Mouse (Mus musculus) kidney, postnatal 36 days (tissue): ENCODE data around the gene Fkbp7.
"Not testable (repeated sequence)": the region's sequence is repeated elsewhere in the genome, so short reads cannot be mapped to it uniquely, and the experiment has no call there.

ENCODE experiments used
- DNase-seq, 2 experiments: peaks; one replicate each; pipeline ENCODE4 v3.0.0; 2021 to 2022; ENCODE audit warnings: mixed read lengths in 2 of 2

Fkbp7 gene

DNA sequence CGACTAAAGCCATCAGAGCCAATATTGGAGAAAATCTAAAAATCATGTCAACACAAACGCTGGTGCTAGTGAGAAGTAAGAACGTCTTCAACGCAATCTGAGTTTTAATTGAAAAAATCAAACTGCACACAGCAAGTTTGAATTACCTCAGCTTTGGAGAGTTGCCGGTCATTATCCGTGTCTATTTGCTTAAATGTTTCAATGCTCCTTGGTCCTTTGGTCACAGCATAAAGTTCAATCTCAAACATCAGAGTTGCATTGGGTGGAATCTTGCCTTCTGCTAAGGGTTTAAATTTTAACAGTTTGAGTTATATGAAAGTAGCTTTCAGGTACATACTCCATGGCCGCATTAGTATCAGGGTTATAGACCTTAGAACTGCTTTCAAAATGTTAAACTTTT, 7.4 kb downstream of the Fkbp7 start:
- DNase-seq = peak in 1 of 2 experiments; percentile 65

DNA sequence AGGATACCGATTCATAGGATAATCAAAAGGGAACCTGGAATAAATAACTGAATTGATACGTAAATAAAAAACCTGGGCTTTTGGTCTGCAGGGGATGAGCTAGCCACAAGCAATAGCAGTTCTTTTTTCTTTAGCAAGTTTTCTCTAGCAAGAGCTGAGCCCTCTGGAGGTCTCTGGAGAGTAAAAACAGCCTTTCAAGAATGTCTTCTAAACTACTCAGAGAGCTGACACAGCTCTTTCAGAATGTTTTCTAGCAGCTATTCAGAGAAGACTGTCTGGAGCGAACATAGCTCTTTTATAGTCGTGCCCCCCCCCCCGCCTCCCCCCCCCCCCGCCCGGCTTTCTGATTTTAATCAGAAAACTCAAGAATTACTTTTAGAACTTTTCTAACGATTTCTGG, 13.5 kb downstream of the Fkbp7 start:
- no peak for DNase-seq

DNA sequence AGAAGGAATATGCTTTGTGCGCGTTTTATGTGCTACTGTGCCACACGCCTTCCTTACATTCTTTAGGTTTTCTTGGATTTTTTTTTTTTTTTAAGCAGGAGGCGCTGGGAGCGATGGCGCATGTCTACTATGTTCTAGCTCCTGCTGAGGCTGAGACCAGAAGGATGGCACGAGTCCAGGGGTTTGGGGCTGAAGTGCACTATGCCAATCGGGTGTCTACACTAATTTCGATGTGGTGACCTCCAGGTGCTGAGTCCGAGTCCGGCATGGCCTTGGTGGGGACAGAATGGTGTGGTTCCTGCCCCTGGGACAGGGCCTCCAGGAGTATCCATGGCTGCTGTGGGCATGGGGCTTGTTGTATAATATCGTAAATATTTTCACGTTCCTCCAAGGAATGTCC, 14.4 kb downstream of the Fkbp7 start:
- DNase-seq = no peak

DNA sequence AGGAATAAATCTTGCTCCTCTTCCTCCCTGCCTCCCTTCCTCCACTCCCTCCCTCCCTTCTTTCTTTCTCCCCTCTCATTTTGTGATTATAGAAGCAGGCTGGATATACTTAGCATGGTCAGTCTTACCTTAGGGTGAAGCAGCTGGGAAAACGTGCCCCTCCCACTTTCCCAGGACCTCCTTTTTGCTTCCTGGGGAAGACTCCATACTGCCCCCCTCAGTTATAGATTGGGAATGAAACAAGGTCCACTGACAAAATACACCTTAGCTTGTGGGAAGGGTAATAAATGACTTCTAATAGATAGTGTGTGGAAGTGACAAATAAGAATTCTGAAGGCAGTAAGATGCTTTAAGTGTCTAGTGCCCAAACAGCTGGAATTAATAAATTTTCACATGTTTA, 16.9 kb downstream of the Fkbp7 start:
- peak; percentile 42 to 43 for DNase-seq

DNA sequence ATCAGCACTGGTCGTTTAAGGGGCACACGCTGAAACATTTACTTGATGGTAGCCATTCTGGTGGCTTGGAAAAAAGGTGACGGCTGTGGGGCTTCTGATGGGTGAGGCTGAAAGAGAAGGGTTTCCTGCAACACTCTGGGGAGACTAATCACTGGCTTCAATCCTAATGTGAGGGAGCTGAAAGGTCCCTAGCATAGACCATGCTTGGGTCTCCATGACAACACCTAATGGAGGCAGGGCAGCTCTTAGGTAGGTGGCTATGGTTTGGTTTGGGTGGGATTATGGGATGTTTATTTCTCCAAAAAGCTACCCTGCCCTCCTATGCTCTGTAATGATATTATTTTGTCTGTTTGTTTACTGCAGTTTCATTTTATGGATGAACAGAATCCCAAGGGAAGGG, 17.5 kb downstream of the Fkbp7 start:
- DNase-seq = no peak

DNA sequence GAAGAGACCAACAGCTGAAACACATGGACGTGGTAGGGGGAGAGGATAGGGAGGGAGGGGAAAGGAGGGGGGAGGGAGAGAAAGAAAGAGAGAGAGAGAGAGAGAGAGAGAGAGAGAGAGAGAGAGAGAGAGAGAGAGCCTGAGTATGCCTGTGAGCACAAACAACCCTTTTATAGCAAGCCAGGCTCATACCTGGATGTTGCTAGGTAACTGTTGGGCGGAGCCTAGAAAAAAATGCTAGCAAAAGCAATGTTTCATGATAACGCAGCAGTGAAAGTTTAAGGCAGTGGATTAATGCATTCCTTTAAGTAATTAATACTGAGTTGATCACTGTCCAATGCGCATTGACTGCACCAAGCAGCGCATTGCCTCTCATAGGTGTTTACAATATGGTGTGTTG, 18.3 kb downstream of the Fkbp7 start:
- DNase-seq = peak; percentile 30 to 36

DNA sequence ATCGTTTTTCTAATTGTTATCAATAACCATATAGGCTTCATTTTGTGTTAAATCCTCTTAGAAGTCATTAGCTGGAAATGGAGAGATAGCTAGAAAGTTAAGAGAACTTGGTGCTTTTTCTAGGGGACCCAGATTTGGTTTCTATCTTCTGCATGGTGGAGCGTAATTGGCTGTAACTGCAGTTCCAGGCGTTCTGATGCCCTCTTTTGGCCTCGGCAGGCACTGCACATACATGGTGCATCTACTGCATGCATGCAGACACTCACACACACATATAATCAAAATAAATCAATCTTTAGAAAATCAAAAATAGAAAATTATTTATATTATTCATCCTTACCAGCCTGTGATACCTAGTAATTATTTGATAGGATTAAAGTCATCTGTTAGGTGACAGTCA, 19.8 kb downstream of the Fkbp7 start:
- no peak for DNase-seq

DNA sequence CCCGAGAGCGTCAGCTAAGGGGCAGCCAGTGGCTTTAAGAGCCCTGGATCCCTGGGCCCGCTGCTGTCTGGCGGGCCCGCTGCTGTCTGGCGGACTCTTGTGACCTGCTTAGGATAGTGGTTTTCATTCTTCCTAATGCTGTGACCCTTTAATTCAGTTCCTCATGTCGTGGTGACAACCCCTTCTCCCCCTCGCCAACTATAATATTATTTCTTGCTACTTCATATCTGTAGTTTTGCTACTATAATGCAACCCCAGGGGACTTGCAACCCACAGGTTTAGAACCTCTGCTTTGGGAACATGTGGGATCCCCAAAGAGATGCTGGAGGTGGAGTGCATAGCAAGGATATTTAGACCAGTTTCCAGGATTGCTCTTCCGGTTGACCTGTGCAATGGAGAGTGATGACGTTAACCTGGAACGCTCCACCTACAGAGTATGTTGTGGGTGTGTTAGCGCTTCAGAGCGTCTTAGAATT, 24.2 kb downstream of the Fkbp7 start:
- DNase-seq = no peak

DNA sequence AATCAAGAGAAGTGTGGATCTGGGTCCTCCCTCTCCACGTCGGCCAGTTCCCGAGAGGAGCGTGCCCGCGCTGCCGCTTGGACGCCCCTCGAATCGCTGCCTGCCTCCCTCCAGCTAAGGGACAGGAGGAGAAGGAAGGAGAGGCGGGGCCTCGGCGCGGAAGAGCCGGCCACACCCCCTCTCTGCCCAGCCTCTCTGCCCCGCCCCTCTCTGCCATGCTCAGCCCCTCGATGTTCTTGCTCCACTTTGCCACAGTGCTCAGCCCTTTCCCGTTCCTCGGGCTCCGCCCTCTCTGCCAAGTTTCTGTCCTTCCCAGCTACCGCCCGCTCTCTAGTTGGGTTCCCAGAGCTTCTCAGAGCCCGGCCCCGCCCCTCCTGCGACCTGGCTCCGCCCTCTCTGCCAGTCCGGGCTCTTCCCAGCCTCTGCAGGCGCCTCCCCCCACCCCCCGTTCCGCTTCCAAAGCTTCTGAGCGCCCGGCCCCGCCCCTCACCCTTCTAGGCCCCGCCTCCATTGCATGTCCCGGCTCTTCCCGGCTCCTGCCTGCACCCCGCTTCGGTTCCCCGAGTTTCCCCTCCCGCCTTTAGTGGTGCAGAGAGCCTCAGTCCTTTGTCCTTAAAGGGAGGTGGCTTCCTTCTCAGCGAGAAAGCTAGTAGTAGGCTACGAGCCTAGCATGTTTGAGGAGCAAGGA, 24.9 kb downstream of the Fkbp7 start, which contains the start of the genes Prkra and Pjvk:
Prkra (minus strand) TSS at position 133 of the 688 bp plus-strand sequence.
Pjvk (plus strand) TSS at position 594 of the 688 bp plus-strand sequence.
- DNase-seq = peak; percentile 99 to 100

DNA sequence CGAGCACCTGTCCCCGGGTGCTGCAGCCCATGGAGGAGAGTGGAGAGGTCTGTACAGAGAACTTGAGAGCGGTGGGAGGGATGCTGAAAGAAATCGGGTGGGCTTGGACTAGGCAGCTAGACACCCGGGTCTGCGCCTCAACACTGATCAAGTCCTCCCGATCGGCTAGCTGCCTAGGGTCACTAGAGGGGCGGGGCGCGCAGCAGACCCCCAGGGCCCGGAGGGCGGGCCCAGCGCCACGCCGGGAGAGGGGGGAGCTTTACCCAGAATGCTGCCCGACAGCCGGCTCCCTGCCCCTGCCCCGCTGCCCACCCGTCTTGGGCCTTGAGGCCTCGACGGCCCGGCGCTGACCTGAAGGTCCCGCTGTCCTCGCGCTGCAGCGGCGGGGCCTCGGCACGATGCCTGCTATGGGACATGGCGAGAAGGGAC, 25.5 kb downstream of the Fkbp7 start:
- DNase-seq = no peak

DNA sequence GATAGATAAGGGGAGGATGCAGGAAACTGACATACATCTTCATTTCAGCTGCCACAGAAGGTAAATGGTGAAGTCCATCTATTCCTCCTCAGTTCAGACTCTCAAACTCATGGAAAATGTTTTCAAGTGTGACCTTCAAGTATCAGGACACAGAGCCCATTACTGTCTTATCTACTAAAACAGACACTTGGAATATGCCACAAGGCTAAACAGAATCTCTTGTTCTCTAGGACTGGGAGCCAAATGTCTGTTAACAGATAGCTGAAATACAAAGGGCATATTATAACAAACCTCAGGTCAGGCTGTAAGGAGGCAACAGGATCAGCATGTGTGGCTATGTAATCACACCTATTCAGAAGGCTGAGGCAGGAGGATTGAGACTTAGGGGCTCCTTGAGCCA, 29.1 kb downstream of the Fkbp7 start:
- DNase-seq = no peak

DNA sequence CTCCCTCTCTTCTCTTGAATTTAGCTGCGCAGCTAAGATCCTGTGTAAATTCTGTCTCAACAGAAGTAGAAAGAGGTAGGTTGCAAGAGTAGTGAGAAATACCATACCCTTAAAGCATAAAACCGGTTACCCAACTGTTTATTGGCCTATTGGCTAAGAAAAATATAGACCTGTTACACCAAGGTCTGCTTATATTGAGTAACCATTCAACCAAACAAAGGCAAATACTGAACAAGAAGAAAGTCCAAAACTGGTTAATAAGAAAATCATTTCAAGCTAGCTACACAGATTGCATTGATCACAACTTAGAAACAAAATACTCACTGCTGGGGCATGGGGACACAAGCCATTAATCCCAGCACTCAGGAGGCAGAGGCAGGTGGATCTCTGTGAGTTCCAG, 33.3 kb downstream of the Fkbp7 start:
- DNase-seq = no peak

DNA sequence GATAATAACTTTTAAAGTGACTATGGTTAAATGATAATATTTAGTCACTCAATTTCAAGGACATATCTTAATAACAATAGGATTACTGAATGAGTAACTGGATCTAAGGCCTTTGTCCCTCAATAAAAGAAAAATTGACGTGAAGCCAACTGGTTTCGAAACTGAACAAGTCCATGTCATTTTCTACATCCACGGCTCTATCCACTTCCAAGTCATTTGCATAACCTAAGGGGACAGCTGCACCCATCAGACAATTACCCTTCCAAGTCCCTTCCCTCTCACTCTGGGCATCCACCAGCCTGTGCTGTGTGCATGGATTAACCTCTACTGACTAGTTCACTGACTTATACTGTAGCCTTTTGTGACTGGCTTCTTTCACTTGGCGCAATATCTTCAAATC, 41.3 kb downstream of the Fkbp7 start:
- DNase-seq = no peak

DNA sequence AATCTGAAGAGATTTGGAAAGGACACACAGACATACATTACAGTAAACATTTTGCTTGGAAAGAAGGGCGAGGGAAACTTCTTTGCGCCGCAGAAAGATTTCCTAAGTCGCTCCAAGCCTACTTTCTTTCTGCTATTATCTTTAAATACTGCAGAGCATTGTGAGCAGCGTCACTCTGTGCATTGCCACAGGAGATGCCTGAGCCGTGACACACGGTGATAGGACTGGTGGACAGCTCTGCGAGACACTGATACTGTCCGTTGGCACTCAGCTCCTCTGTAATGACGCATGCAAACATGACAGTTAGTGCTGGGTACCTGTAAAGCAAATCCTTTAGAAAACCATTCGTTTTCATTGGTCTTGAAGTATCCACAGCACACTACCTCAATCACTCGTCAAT, 42.6 kb downstream of the Fkbp7 start:
- no peak for DNase-seq

DNA sequence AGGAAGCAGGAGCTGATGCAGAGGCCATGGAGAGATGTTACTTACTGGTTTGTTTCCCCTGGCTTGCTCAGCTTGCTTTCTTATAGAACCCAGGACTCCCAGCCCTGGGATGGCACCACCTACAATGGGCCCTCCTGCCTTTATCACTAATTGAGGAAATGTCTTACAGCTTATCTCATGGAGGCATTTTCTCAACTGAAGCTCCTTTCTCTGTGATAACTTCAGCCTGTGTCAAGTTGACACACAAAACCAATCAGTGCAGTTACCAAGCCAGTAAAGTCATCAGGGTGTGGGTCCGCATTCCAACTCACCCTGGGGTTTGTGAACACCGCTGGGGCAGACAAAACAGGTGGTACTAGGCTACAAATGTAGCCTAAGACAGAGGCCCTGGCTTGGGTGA, 50.6 kb downstream of the Fkbp7 start:
- DNase-seq = not testable (repeated sequence)

DNA sequence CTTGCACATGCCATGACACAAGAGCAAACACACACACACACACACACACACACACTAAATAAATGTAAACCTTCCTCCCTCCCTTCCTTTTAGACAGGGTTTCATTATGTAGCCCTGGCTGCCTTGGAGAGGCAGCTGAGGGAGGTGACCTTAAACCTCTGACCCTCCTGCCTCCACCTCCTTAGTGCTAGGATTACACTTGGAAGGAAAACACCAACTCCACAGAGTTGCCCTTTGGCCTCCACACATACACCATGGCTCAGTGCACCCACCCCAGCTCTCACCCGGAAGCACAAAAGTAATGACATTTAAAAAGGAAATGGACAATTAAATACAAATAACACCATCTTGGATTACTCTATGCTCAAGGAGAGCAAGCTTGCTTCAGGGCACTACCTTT, 51.2 kb downstream of the Fkbp7 start:
- no peak for DNase-seq

DNA sequence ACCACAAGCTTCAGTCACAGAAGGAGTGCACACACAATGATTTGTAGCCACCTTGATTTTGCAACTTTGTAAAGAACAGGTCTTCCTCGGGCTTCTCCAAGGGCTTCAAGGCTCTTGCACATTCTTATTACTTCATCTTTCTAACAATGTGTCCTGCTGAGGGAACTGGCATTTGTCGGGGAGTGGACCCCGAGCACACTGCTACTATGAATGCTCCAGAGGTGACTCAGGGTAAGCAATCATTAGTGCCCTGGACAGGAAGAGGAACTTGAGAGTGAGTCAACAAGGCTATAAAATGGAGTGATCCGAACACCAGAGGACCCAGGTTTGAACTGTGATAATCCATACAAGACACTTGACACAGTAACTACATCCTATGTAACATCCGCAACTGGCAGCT, 52.7 kb downstream of the Fkbp7 start:
- no peak for DNase-seq

DNA sequence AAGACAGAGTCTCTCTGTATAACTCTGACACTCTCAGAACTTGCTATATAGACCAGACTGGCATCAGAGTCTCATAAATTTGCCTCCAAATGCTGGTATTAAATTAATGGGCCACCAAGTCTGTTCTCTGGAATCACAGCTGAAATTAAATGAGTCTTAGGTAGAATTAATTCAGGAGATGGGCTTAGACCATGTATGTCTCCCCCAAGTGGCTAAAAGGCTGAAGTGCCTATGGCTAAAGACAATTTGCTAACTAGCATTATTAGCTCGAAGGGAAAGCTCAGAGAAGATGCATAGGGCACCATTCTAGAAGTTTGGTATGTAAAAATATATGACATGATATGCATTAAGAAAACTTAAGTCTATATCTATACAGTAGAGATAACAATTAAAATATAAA, 54.8 kb downstream of the Fkbp7 start:
- peak; percentile 39 to 68 for DNase-seq
